Mouse (Mus musculus): ENCODE measurements around the gene Mrpl48.

Gene Mrpl48

DNA sequence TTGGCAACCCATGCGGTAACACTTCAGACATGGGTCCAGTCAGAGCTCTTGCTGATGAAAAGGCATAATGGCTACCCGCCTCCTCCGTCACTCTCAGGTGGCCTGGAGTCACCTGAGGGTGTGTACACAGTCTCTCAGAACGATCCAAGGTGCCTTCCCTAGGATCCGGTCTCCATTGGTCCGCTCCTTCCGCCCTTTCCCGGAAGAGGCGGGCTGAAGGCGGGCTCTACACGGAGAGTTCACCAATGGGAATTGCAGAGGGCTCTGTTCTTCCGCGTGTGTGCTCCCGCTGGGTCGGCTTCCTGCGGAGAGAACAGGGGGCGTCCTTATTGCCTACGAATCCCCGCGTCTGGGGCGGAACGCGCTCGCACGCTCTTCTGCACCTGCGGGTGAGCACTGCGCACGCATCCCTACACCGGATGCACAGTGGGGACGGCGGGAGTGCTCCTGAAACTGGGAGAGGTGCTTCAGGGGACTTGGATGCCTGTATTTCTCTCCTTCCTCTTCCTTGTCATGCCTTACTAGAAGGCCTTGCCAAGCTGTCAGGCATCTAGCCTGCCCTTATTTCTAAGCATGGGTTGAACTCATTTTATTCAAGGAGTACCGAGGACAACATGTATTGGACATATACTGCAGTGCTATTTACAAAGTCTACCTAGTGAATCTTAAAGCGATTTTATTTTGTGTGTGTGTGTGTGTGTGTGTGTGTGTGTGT is 71.1 kb downstream of the Mrpl48 start, which contains the start of gene Coa4:
Coa4 (plus strand) TSS at position 268 of the 715 bp plus-strand sequence.
- in situ Hi-C loops (cut with MboI; ENCODE audit: unreplicated experiment in 2 of 2) = loop anchor here in 1 of 2 experiments (5.0 kb wide), 1 partner anchor 45 kb away; no protein-coding TSS in a partner anchor

DNA sequence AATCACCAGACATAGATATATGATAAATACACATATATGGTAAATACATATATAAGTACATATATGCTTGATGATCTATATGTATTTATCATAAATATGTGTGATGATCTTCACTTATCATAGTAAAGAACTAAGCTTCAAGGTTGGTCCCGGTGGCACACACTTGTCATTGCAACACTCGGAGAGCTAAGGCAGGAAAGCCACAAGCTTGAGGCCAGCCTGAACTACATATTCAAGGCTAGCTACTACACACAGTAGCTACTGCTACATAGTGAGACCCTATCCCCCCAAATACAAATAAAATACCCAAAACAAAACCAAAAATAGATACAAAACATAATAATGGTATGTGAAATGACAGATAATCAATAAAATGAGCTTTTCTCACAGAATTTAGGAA is 72.3 kb downstream of the Mrpl48 start:
- in situ Hi-C loops (cut with MboI; ENCODE audit: unreplicated experiment in 2 of 2) = loop anchor here in 1 of 2 experiments (5.0 kb wide), 1 partner anchor 46 kb away; no protein-coding TSS in a partner anchor

DNA sequence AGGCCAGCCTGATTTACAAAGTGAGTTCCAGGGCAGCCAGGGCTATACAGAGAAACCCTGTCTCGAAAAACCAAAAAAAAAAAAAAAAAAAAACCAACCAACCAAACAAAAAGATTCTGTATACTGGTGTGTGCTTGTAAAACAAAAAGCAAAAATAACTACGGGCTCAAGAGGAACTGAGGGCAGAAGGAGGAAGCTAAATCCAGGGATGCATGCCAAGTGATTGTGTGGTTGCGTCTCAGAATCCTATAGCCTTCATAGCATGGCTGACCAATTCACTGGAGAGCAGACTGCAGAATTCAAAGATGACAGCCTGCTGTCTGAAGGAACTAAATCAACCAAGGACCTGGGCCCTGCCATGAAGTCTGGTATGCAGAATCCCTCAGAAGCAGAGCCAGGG is 73.9 kb downstream of the Mrpl48 start:
- in situ Hi-C loops (cut with MboI; ENCODE audit: unreplicated experiment in 2 of 2) = no loop called here

GRCm38 (mm10) chr7:100533503-100533902 is 74.6 kb downstream of the Mrpl48 start:
- in situ Hi-C loops (cut with MboI; ENCODE audit: unreplicated experiment in 2 of 2) = no loop called here

- in situ Hi-C loops (cut with MboI; ENCODE audit: unreplicated experiment in 2 of 2) = no loop called here
Observed at GRCm38 (mm10) chr7:100530766-100531165, 77.3 kb downstream of the Mrpl48 start.

DNA sequence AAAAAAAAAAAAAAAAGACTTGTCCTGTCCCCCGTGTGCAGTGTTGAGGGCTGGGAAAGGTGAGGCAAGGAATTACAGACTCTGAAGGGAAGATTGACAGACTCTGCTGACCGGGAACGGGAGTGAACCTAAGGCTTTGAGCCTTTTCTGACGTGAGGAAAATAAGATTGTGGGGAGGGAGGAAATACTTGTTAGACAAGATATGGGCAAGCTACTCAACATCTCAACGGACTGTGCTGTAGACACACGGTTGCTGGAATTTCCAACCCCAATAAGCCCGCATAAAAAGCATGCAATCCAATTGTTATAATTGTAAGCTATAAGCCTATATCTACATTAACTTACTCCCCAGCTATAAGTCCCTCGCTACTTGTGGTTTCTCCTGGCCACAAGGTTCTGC is 83.4 kb downstream of the Mrpl48 start:
- in situ Hi-C loops (cut with MboI; ENCODE audit: unreplicated experiment in 2 of 2) = loop anchor here (5.0 to 10.0 kb wide), 5 partner anchors 113 to 360 kb away; partner anchors contain the start of gene Plekhb1 (in 2 of the 2)

- in situ Hi-C loops (cut with MboI; ENCODE audit: unreplicated experiment in 2 of 2) = loop anchor here (5.0 to 10.0 kb wide), 4 partner anchors 140 to 363 kb away; partner anchors contain the start of gene Plekhb1 (in 2 of the 2)
Observed at GRCm38 (mm10) chr7:100522222-100522621, 85.9 kb downstream of the Mrpl48 start.

GRCm38 (mm10) chr7:100520663-100521285 is 87.3 kb downstream of the Mrpl48 start:
- in situ Hi-C loops (cut with MboI; ENCODE audit: unreplicated experiment in 2 of 2) = loop anchor here (5.0 to 10.0 kb wide), 4 partner anchors 142 to 364 kb away; partner anchors contain the start of gene Plekhb1 (in 2 of the 2)

- in situ Hi-C loops (cut with MboI; ENCODE audit: unreplicated experiment in 2 of 2) = loop anchor here (5.0 to 10.0 kb wide), 4 partner anchors 142 to 365 kb away; partner anchors contain the start of gene Plekhb1 (in 2 of the 2)
Observed at GRCm38 (mm10) chr7:100520204-100520603, 87.9 kb downstream of the Mrpl48 start.

DNA sequence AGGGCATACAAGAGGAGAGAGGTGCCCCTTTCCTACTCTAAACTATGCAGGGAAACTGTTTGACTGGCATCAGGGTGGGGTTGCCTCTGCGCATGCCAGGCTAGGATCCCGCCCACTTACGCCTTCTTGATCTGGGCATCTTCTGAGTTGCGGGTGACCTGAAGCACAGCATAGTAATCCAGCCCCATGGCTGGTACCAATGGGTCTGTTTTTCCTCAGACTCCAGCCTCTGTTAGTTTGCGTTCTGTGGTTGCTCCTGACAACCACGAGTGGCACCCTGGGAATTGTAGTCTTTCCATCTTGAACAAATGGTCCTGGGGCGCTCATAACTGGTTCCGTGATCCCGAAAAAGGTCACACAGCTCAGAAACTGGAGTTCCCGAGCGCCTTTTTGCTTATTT is 93.5 kb downstream of the Mrpl48 start, which contains the start of gene Dnajb13:
Dnajb13 (minus strand) TSS at position 388 of the 400 bp plus-strand sequence.
- in situ Hi-C loops (cut with MboI; ENCODE audit: unreplicated experiment in 2 of 2) = no loop called here

DNA sequence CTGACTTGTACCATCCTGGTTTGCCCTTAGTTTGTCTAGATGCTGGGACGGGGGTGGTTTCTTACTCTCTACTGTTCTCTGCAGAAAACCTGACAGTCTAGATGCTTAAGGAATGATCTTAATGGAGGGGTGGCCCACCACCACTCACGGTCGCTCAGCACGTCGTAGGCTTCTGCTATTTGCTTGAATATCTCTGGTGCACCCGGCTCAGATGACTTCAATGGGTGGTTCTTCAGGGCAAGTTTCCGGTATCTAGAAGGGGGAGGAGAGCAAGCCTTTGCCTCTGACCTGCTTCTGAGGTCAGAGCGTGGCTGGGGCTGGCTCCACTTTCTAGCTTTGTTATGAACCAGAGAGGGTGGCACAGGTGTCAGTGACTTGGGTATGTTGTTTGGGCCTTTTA is 96.5 kb downstream of the Mrpl48 start:
- in situ Hi-C loops (cut with MboI; ENCODE audit: unreplicated experiment in 2 of 2) = no loop called here

DNA sequence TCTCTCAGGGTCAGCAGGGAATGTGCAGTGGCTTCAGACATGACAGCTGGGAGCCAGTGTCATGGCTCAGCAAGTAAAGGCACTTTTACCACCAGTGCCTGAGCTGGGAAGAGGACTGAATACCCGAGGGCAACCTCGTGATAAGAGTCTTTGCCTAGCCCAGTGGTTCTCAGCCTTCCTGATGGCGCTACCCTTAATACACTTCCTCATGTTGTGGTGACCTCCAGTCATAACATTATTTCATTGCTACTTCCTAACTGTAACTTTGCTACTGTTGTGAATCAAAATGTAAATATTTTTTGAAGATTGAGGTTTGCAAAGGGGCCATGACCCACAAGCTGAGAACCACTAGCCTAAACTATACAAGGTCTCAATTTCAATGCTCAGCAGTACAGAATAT is 99.4 kb downstream of the Mrpl48 start:
- in situ Hi-C loops (cut with MboI; ENCODE audit: unreplicated experiment in 2 of 2) = no loop called here

GRCm38 (mm10) chr7:100506494-100506893 is 101.6 kb downstream of the Mrpl48 start:
- in situ Hi-C loops (cut with MboI; ENCODE audit: unreplicated experiment in 2 of 2) = no loop called here

DNA sequence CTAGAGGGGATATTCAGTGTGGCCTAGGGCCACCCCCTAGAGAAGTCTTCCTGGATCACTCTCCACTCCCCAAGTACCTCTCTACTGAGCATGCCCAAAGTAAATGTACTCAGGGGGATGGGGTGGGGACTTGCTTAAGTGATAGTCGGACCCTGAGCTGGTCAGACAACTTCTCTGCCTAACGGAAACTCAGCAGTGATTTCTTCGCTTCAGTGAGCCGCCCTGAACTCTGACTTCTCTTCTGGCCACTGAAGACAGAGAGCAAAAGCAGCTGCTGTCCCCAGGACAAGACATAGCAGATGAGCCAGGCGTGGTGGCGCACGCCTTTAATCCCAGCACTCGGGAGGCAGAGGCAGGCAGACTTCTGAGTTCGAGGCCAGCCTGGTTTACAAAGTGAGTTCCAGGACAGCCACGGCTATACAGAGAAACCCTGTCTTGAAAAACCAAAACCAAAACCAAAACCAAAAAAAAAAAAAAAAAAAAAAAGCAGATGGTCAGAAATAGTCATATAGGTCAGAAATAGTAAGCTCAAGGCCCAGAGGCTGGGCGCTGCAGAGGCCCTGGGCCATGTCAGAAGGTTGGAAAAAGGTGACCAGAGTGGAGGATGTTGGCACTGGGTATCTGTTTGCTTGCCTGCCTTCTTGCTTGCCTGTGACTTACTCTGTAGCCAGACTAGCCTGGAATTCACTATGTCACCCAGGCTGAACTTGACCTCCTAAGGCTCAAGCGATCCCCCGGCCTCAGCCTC is 103.2 kb downstream of the Mrpl48 start:
- in situ Hi-C loops (cut with MboI; ENCODE audit: unreplicated experiment in 2 of 2) = no loop called here

GRCm38 (mm10) chr7:100503076-100503475 is 105.0 kb downstream of the Mrpl48 start:
- in situ Hi-C loops (cut with MboI; ENCODE audit: unreplicated experiment in 2 of 2) = no loop called here

DNA sequence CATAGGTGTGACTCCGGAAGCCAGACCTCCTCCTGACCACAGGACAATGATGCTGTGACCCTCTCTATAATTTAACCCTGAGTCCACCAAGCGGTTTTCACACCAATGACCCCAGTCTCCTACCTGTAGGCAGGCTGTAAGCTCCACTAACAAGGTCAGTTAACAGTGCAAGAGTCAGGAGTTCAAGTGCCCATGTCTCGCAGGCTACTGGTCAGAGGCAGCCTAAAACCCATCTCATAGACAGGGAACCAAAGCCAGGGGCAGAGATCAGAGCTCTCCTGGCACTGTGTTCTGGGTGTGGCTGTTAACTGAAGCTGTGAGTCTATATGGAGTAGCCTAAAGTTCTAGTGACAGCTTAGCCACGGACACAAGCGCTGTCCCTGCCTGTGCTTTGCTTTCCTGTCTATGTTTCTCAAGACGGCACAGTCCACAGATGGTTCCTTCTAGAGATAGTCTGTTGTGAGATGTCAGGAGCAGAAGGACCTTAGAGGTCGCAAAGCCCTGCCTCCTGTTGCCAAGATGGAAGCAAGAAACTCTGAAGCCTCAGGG is 105.7 kb downstream of the Mrpl48 start:
- in situ Hi-C loops (cut with MboI; ENCODE audit: unreplicated experiment in 2 of 2) = no loop called here

DNA sequence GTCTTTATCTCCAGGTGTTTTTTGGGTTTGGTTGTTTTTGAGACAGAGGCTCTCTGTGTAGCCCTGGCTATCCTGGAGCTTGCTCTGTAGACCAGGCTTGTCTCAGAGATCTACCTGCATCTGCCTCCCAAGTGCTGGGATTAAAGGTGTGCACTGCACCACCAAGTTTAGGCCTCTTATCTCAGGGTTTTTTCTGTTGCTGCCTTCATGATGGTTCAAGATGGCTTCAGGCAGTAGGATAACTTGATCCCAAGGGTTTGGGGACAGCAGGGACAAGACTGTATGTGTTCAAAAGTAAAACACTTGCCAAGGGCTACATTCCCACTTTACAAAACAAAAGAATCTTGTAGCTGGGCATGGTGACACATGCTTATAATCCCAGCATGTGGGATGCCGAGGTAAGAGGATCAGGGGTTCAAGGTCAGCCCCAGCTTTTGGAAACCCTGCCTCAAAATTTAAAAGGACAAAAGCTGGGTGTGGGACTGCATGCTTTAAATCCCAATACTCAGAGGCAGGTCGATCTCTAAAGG is 106.2 kb downstream of the Mrpl48 start:
- in situ Hi-C loops (cut with MboI; ENCODE audit: unreplicated experiment in 2 of 2) = no loop called here

DNA sequence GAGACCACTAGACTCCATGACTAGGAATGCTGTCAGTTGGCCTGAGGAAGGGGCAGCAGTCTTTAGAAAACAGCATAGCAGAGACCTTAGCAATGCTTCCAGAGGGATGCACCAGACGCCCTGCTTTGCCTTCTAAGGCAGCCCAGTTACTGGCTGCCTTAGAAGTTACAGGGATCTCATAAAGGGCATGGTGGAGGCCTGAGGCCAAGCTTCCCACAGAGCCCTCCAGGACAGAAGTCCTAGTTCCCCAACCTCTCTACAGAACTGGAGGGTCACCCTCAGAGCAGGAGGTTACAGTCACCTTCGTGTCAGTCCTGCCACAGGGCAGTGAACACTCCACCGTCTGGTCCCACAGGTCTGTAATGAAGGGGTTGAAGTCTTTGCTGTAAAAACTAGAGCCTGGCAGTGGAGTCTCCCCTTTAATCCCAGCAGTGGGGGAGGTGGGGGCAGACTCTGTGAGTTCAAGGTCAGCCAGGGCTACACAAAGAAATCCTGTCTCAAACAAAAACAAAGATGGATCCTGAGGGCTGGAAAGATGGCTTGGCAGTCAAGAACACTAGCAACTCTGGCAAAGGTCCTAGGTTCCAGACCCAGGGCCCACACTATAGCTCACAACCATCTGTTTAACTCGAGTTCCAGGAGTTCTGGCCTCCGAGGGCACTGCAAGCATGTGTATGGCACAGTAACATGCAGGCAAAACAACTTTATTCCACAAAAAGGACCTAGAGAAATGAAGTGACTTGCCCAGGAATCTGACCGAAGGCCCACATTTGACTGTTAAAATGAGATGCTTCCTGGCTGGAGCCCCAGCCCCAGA is 106.9 kb downstream of the Mrpl48 start:
- in situ Hi-C loops (cut with MboI; ENCODE audit: unreplicated experiment in 2 of 2) = no loop called here

- in situ Hi-C loops (cut with MboI; ENCODE audit: unreplicated experiment in 2 of 2) = no loop called here
Observed at GRCm38 (mm10) chr7:100500276-100500977, 107.7 kb downstream of the Mrpl48 start.
